Mouse (Mus musculus): Measurements from ENCODE around the gene Lipc. TPM values are rescaled to one million over a fixed set of nuclear protein-coding genes. Genes with fewer than 3 reads are reported as not detected.
A peak's percentile ranks its signal among the peaks of the same experiment; 100 is the strongest.

Lipc gene
- polyA plus RNA-seq, 1 experiment from 2014 or later = not detected

- no peak overlapping the region for H3K9ac ChIP-seq (ENCODE audit: low read length)
- ATAC-seq (replicated peaks; ENCODE audit: low FRiP score, low TSS enrichment, low read depth) (no peak), DNase-seq (ENCODE audit: low spot score) (no peak)
- H3K4me3 ChIP-seq (ENCODE audit: low read depth, low read length) = no peak overlapping the region
- no peaks in the 10 kb centered on the region for H3K36me3 ChIP-seq (ENCODE audit: control insufficient read depth, insufficient read depth, low read length)
- no peak overlapping the region for H3K27ac ChIP-seq (ENCODE audit: low read depth)
- no peaks in the 10 kb centered on the region for H3K9me3 ChIP-seq (ENCODE audit: control insufficient read depth, low read length)
- no peaks in the 10 kb centered on the region for H3K4me1 ChIP-seq (replicated peaks; ENCODE audit: control insufficient read depth, insufficient read depth, low read length)
- H3K4me2 ChIP-seq (ENCODE audit: low read length) = no peak overlapping the region
- no peaks in the 10 kb centered on the region for H3K27me3 ChIP-seq (replicated peaks; ENCODE audit: control insufficient read depth, insufficient read depth, low read length)
Observed at GRCm38 (mm10) chr9:70927701-70928100, 24.3 kb downstream of the Lipc start.

DNA sequence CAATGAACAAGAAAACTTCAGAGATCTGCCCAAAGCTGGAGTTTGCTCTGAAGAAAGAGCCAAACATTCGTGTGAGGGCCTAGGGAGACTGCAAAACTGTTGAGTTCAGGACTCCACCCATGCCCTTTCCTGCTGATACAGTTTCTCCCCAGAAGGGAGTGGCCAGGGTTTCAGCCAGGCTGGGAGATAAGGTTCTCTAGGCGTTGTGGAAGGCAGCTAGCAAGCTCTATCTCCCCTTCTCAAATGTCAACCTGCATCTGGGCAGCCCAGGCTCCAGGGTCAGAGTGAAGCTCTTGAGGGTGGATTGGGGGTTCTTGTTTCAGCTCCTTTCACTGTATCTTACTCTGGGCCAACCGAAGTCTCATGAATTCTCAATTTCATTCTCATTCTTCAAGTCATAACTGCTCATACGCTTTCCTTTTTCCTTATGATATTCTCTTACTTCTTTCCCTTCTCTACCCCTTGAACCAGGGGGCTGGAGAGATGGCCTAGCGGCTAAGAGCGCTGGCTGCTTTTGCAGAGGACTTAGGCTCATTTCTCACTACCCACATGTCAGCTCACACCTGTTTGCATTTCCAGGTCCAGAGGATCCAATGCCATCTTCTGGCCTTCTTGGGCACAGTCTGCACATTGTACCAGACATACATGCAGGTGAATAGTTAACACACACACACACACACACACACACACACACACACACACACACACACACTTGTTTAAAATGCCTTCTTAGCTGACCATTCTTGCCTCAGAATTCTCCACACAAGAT, 25.0 kb downstream of the Lipc start:
- Histone ChIP-seq H3K4me1 (replicated peaks; ENCODE audit: control insufficient read depth, insufficient read depth, low read length) (peaks cover 4% of the 10 kb centered on the region), H3K27ac (ENCODE audit: low read depth) (peak overlapping the region; percentile 43; the same call in 1 of the 2 replicates), H3K36me3 (ENCODE audit: control insufficient read depth, insufficient read depth, low read length) (no peaks in the 10 kb centered on the region), H3K9ac (ENCODE audit: low read length) (no peak overlapping the region), H3K4me3 (ENCODE audit: low read depth, low read length) (no peak overlapping the region), H3K27me3 (replicated peaks; ENCODE audit: control insufficient read depth, insufficient read depth, low read length) (no peaks in the 10 kb centered on the region), H3K9me3 (ENCODE audit: control insufficient read depth, low read length) (no peaks in the 10 kb centered on the region), H3K4me2 (ENCODE audit: low read length) (no peak overlapping the region)
- 61% methylated on average over 6 of the region's 6 CpGs for WGBS
- DNase-seq (ENCODE audit: low spot score) (no peak), ATAC-seq (replicated peaks; ENCODE audit: low FRiP score, low TSS enrichment, low read depth) (no peak)

DNA sequence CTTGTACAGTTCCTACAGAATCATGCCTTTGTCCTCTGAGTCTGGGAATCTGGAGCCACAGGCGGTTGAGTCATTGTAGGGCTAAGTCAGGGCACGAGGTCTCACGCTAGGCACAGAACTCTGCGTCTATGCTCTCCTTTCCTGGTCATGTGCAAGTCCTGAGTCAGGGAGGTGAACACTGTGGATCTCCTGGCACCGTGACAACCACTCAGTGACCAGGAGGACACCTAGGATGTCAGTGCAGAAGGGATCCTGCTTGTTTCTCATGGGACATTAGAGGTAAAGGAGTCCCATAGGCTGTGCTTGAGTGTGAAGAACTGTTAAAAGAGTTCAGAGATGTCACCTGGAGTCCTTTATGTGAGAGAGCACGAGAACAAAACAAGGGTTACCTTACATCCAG, 26.8 kb downstream of the Lipc start:
- H3K4me2 ChIP-seq (ENCODE audit: low read length) = no peak overlapping the region
- ATAC-seq (replicated peaks; ENCODE audit: low FRiP score, low TSS enrichment, low read depth) (no peak), DNase-seq (ENCODE audit: low spot score) (no peak)
- no peaks in the 10 kb centered on the region for H3K36me3 ChIP-seq (ENCODE audit: control insufficient read depth, insufficient read depth, low read length)
- H3K9ac ChIP-seq (ENCODE audit: low read length) = no peak overlapping the region
- no peaks in the 10 kb centered on the region for H3K9me3 ChIP-seq (ENCODE audit: control insufficient read depth, low read length)
- no peaks in the 10 kb centered on the region for H3K27me3 ChIP-seq (replicated peaks; ENCODE audit: control insufficient read depth, insufficient read depth, low read length)
- H3K4me3 ChIP-seq (ENCODE audit: low read depth, low read length) = no peak overlapping the region
- 88% methylated on average over 6 of the region's 6 CpGs for WGBS
- H3K4me1 ChIP-seq (replicated peaks; ENCODE audit: control insufficient read depth, insufficient read depth, low read length) = peaks cover 7% of the 10 kb centered on the region
- H3K27ac ChIP-seq (ENCODE audit: low read depth) = no peak overlapping the region

GRCm38 (mm10) chr9:70924763-70925162, 27.3 kb downstream of the Lipc start:
- WGBS = 91% methylated on average over 3 of the region's 3 CpGs
- Histone ChIP-seq H3K27ac (ENCODE audit: low read depth) (no peak overlapping the region), H3K9me3 (ENCODE audit: control insufficient read depth, low read length) (no peaks in the 10 kb centered on the region), H3K4me2 (ENCODE audit: low read length) (no peak overlapping the region), H3K4me1 (replicated peaks; ENCODE audit: control insufficient read depth, insufficient read depth, low read length) (peaks cover 7% of the 10 kb centered on the region), H3K27me3 (replicated peaks; ENCODE audit: control insufficient read depth, insufficient read depth, low read length) (no peaks in the 10 kb centered on the region), H3K9ac (ENCODE audit: low read length) (no peak overlapping the region), H3K36me3 (ENCODE audit: control insufficient read depth, insufficient read depth, low read length) (no peaks in the 10 kb centered on the region), H3K4me3 (ENCODE audit: low read depth, low read length) (no peak overlapping the region)
- no peak for DNase-seq (ENCODE audit: low spot score)
- ATAC-seq (replicated peaks; ENCODE audit: low FRiP score, low TSS enrichment, low read depth) = no peak

DNA sequence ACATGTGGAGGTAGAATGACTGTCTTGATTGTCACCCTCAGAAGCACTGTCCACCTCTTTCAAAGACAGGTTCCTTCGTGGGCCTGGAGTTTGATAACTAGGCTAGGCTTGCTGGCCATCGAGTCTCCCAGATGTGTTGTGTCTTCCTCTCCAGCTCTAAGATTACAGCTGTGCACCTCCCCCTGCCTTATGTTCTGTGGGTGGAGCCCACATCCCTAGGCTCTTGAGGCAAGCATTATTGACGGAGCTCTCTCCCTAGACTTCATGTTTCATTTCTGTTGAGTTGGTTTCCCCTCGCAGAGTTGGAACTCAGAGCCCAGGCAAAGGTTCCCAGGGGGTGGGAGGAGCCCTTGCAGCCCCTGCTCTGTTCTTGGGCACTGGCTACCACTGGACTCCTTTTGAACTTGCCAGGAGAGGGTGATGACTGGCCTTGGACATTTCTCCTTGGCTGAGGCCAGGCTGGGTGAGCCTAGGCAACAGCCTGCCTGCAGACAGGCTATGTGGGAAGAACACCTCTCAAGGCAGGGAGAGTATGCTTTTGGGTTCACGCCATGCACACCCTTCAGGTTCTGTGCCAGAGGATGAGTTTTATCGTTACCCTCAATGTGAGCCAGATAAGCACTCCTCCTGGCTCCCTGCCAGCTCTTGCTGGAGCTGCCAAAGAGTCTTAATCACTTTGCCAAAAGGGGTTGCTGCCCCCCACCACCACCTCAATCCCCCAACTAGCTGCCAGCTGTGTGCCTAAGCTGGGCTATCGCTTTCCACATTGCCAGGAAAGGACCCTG, 30.1 kb downstream of the Lipc start:
- no peaks in the 10 kb centered on the region for H3K27me3 ChIP-seq (replicated peaks; ENCODE audit: control insufficient read depth, insufficient read depth, low read length)
- H3K36me3 ChIP-seq (ENCODE audit: control insufficient read depth, insufficient read depth, low read length) = no peaks in the 10 kb centered on the region
- H3K9ac ChIP-seq (ENCODE audit: low read length) = no peak overlapping the region
- peak overlapping the region; percentile 48; the same call in 1 of the 2 replicates for H3K27ac ChIP-seq (ENCODE audit: low read depth)
- peak; percentile 71 for DNase-seq (ENCODE audit: low spot score)
- H3K4me2 ChIP-seq (ENCODE audit: low read length) = no peak overlapping the region
- WGBS = 39% methylated on average over 7 of the region's 7 CpGs
- no peaks in the 10 kb centered on the region for H3K9me3 ChIP-seq (ENCODE audit: control insufficient read depth, low read length)
- 0 out of 2 replicates have a peak, but pooled peaks have one; percentile 50 for ATAC-seq (replicated peaks; ENCODE audit: low FRiP score, low TSS enrichment, low read depth)
- H3K4me3 ChIP-seq (ENCODE audit: low read depth, low read length) = no peak overlapping the region
- H3K4me1 ChIP-seq (replicated peaks; ENCODE audit: control insufficient read depth, insufficient read depth, low read length) = peaks cover 7% of the 10 kb centered on the region

DNA sequence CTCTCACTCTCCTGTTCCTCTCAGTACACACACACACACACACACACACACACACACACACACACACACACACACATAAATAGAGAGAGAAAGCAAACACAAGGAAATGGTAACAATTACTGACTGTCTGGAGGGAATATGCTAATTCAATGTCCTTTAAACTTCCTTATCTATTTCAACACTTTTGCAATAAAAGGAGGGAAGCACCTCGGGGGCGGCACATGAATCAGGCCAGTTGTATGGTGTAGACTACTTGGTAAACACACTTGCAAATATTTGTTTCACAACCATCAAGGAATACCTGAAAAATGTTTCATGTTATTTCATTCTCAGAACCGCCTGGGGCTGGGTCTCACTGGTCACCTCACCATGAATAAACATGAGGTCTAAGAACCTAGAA, 30.9 kb downstream of the Lipc start:
- H3K9me3 ChIP-seq (ENCODE audit: control insufficient read depth, low read length) = no peaks in the 10 kb centered on the region
- H3K9ac ChIP-seq (ENCODE audit: low read length) = no peak overlapping the region
- DNase-seq (ENCODE audit: low spot score) (no peak), ATAC-seq (replicated peaks; ENCODE audit: low FRiP score, low TSS enrichment, low read depth) (no peak)
- H3K27me3 ChIP-seq (replicated peaks; ENCODE audit: control insufficient read depth, insufficient read depth, low read length) = no peaks in the 10 kb centered on the region
- no peak overlapping the region for H3K4me2 ChIP-seq (ENCODE audit: low read length)
- WGBS = 63% methylated on average over 3 of the region's 3 CpGs
- H3K27ac ChIP-seq (ENCODE audit: low read depth) = no peak overlapping the region
- H3K4me3 ChIP-seq (ENCODE audit: low read depth, low read length) = no peak overlapping the region
- peaks cover 11% of the 10 kb centered on the region for H3K4me1 ChIP-seq (replicated peaks; ENCODE audit: control insufficient read depth, insufficient read depth, low read length)
- no peaks in the 10 kb centered on the region for H3K36me3 ChIP-seq (ENCODE audit: control insufficient read depth, insufficient read depth, low read length)

DNA sequence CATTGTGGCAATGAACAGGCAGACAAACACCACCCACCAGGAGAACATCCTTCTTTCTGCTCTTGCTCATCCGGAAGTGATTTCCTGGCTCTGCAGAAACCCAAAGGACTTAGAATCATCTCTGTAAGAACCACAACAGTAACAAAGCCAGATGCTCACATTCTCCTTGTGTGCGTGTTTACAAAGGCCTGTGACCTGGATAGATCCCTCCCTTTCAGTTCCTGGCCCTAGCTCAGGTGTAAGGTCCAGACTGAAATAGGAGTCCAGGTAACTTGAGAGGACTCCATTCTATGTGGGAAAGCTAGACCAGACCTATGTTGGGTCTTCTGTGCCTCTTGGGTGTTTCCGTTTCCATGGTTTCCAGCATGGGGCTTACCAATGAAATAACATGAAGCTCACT, 32.8 kb downstream of the Lipc start:
- Histone ChIP-seq H3K27ac (ENCODE audit: low read depth) (no peak overlapping the region), H3K9me3 (ENCODE audit: control insufficient read depth, low read length) (no peaks in the 10 kb centered on the region), H3K9ac (ENCODE audit: low read length) (no peak overlapping the region), H3K27me3 (replicated peaks; ENCODE audit: control insufficient read depth, insufficient read depth, low read length) (no peaks in the 10 kb centered on the region), H3K4me3 (ENCODE audit: low read depth, low read length) (no peak overlapping the region), H3K4me2 (ENCODE audit: low read length) (no peak overlapping the region), H3K36me3 (ENCODE audit: control insufficient read depth, insufficient read depth, low read length) (no peaks in the 10 kb centered on the region), H3K4me1 (replicated peaks; ENCODE audit: control insufficient read depth, insufficient read depth, low read length) (peaks cover 11% of the 10 kb centered on the region)
- DNase-seq (ENCODE audit: low spot score) (no peak), ATAC-seq (replicated peaks; ENCODE audit: low FRiP score, low TSS enrichment, low read depth) (no peak)
- 85% methylated on average over 3 of the region's 3 CpGs for WGBS

DNA sequence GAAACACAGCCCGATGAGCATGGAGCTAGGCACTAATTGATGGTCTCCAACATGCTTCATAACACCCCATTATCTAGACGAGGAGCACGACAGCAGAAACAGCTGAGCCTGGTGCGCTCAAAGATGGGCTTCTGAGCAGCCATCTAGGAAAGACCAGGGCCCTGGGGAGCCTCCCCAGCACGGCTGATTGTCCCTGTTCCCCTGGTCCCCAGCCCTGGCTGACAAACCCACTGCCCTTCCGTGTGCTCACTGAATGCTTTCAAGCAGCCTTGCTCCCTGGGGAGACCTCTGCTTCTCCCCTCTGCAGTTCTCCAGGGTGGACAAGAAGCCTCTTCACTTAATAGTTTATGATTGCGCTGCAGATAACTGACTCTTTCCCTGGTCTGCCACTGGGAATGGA, 35.5 kb downstream of the Lipc start:
- no peak for DNase-seq (ENCODE audit: low spot score)
- 0 out of 2 replicates have a peak, but pooled peaks have one; percentile 32 for ATAC-seq (replicated peaks; ENCODE audit: low FRiP score, low TSS enrichment, low read depth)
- Histone ChIP-seq H3K36me3 (ENCODE audit: control insufficient read depth, insufficient read depth, low read length) (no peaks in the 10 kb centered on the region), H3K9me3 (ENCODE audit: control insufficient read depth, low read length) (no peaks in the 10 kb centered on the region), H3K4me2 (ENCODE audit: low read length) (no peak overlapping the region), H3K9ac (ENCODE audit: low read length) (no peak overlapping the region), H3K4me3 (ENCODE audit: low read depth, low read length) (no peak overlapping the region), H3K4me1 (replicated peaks; ENCODE audit: control insufficient read depth, insufficient read depth, low read length) (peaks cover 5% of the 10 kb centered on the region; the same call in 1 of the 2 replicates), H3K27ac (ENCODE audit: low read depth) (no peak overlapping the region), H3K27me3 (replicated peaks; ENCODE audit: control insufficient read depth, insufficient read depth, low read length) (no peaks in the 10 kb centered on the region)
- 37% methylated on average over 7 of the region's 7 CpGs for WGBS

Measured in intestine, embryonic 14.5 days (tissue).